Mouse (Mus musculus) liver, embryonic 16.5 days (tissue): ENCODE data around the gene Tmem127. TPM values are rescaled to one million over a fixed set of nuclear protein-coding genes. Genes with fewer than 3 reads are reported as not detected.
"Not testable (repeated sequence)": the region's sequence is repeated elsewhere in the genome, so short reads cannot be mapped to it uniquely, and the experiment has no call there.

Source experiments
- ATAC-seq: fragments of 200-750 bp; cut with Nextera tagmentation; 2 replicates; pipeline ENCODE4 v1.8.0; 2017; ENCODE audit warnings: low read depth, mild to moderate bottlenecking, moderate number of reproducible peaks, moderate library complexity
- H3K27ac ChIP-seq: fragments of 300-500 bp; sonication (generic); 2 replicates; pipeline ENCODE4 v1.5.1; 2014; ENCODE audit warnings: mild to moderate bottlenecking, low read length
- H3K27me3 ChIP-seq: fragments of 300-500 bp; sonication (generic); 2 replicates; pipeline ENCODE4 v1.6.1; 2014; ENCODE audit warnings: low read depth, low read length, mixed read lengths; ENCODE audit not compliant: control insufficient read depth, insufficient read depth
- H3K36me3 ChIP-seq: fragments of 300-500 bp; sonication (generic); 2 replicates; pipeline ENCODE4 v1.6.1; 2014; ENCODE audit warnings: mild to moderate bottlenecking; ENCODE audit not compliant: control insufficient read depth, insufficient read depth
- H3K4me1 ChIP-seq: fragments of 300-500 bp; sonication (generic); 2 replicates; pipeline ENCODE4 v1.6.1; 2014; ENCODE audit warnings: low read depth, low read length, mixed read lengths; ENCODE audit not compliant: control insufficient read depth
- H3K4me2 ChIP-seq: fragments of 300-500 bp; sonication (generic); 2 replicates; pipeline ENCODE4 v1.6.1; 2014; ENCODE audit warnings: low read depth, low read length, mixed read lengths
- H3K4me3 ChIP-seq: fragments of 300-500 bp; sonication (generic); 2 replicates; pipeline ENCODE4 v1.5.1; 2014; ENCODE audit warnings: low read depth, mild to moderate bottlenecking, low read length
- H3K9ac ChIP-seq: fragments of 300-500 bp; sonication (generic); 2 replicates; pipeline ENCODE4 v1.6.1; 2014; ENCODE audit warnings: low read depth, low read length
- H3K9me3 ChIP-seq: fragments of 300-500 bp; sonication (generic); replicated peaks from 2 replicates; pipeline ENCODE4 v1.6.1; 2016; ENCODE audit warnings: low read length; ENCODE audit not compliant: control insufficient read depth
- WGBS: fragments of 180-500 bp; shearing (Covaris S2); extraction: QIAGEN DNeasy Blood & Tissue Kit; methylation state at CpG from one replicate; pipeline ENCODE4 v1.1.7; 2014; ENCODE audit not compliant: insufficient replicate concordance; 5-methylcytosine and 5-hydroxymethylcytosine counted together
- polyA plus RNA-seq: library from polyadenylated mRNA; unstranded; fragments of >200 nt; fragmentation: Nextera tagmentation; extraction: Ambion mirVana; gene quantifications from 2 replicates; pipeline ENCODE4 v1.2.1, GENCODE M21; 2015

Tmem127 gene
- polyA plus RNA-seq, 1 experiment from 2014 or later = 10.7 TPM

DNA sequence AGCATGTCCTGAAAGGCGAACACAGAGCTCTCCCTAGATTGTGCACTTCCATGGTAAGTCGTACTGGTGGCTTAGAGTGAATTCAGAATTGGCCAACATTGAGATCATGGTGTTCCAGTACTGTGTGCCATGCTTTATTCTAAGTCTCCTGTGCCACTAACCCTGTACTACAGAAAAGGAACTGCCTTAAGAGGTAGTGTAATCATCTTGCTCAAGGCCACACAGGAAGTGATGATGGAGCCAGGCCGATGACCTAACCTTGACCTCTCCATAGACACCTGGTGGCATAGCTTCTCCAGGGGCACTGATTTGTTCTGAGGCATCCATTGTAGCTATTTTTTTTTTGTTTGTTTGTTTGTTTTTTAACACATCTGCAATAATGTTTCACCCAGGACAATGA, 54.2 kb downstream of the Tmem127 start:
- Histone ChIP-seq H3K36me3 (peaks cover 33% of the 10 kb centered on the region), H3K4me2 (no peak overlapping the region), H3K27me3 (no peaks in the 10 kb centered on the region), H3K4me3 (no peak overlapping the region), H3K27ac (no peak overlapping the region), H3K9ac (no peak overlapping the region), H3K4me1 (no peaks in the 10 kb centered on the region), H3K9me3 (no peaks in the 10 kb centered on the region)
- 87% methylated on average over 3 of the region's 3 CpGs for WGBS
- no peak for ATAC-seq

DNA sequence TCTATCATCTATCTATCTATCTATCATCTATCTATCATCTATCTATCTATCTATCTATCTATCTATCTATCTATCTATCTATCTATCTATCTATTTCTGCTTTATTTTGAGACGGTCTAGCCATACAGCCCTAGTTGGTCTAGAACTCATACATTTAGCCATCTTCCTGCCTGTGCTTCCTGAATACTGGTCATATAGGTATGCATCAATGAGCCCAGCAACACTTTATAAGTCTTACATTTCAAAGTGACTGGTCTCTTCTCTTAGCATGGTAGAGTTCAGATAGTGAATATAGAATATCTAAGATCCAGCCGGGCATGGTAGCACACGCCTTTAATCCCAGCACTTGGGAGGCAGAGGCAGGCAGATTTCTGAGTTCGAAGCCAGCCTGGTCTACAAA, 56.5 kb downstream of the Tmem127 start:
- not testable (repeated sequence) for H3K9ac ChIP-seq, ATAC-seq, H3K4me3 ChIP-seq, H3K27ac ChIP-seq, H3K27me3 ChIP-seq, H3K4me1 ChIP-seq, H3K9me3 ChIP-seq, H3K4me2 ChIP-seq
- WGBS = 71% methylated on average over 4 of the region's 4 CpGs
- peaks cover 11% of the 10 kb centered on the region for H3K36me3 ChIP-seq

DNA sequence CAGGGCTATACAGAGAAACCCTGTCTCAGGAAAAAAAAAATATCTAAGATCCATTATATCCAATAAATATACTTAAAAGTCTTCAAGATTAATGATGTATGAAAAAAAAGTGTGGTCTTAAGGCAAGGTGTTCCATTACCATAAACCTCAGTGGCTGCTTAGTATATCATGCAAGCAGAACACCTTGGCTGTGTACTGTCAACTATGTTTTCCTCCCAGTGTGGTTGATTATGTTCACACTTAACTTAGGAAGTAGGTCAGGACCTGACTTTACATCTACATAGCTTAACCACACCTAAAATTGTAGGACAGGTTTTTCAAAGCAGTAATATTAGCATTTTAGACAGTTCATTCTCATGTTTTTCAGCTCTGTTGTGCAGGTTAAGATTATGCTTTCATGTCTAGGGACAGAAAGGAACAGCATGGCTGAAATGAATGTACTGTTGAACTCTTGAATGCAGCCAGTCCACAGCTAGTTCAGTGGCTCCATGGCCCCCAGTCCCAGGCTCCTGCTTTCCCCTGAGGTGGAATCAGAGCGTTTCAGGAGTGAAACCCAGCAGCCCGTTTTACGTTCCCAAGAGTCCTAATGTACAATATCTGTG, 57.0 kb downstream of the Tmem127 start:
- H3K4me2 ChIP-seq = no peak overlapping the region

DNA sequence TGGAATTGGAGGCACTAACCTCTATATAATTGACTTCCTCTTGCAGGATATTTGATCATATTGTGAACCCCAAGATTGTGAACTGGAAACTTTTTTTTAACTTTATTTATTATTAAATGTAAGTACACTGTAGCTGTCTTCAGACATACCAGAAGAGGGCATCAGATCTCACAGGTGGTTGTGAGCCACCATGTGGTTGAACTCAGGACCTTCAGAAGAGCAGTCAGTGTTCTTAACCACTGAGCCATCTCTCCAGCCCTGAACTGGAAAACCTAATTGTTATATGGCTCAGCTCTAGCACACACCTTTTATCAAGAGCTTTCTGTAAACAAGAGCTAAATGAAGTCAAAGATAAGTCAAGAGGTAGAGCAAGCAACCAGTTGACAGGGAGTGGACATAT, 58.4 kb downstream of the Tmem127 start:
- ATAC-seq = no peak
- Histone ChIP-seq H3K36me3 (no peaks in the 10 kb centered on the region), H3K9ac (no peak overlapping the region), H3K27me3 (no peaks in the 10 kb centered on the region), H3K4me1 (no peaks in the 10 kb centered on the region), H3K27ac (no peak overlapping the region), H3K9me3 (no peaks in the 10 kb centered on the region), H3K4me3 (no peak overlapping the region), H3K4me2 (no peak overlapping the region)

More for the DNA sequence above, 57.0 kb downstream of the Tmem127 start:
- Histone ChIP-seq H3K27ac (no peak overlapping the region), H3K27me3 (no peaks in the 10 kb centered on the region), H3K4me1 (no peaks in the 10 kb centered on the region), H3K4me3 (no peak overlapping the region), H3K9ac (no peak overlapping the region), H3K9me3 (no peaks in the 10 kb centered on the region), H3K36me3 (peaks cover 11% of the 10 kb centered on the region)
- WGBS = 72% methylated on average over 3 of the region's 3 CpGs
- ATAC-seq = no peak

DNA sequence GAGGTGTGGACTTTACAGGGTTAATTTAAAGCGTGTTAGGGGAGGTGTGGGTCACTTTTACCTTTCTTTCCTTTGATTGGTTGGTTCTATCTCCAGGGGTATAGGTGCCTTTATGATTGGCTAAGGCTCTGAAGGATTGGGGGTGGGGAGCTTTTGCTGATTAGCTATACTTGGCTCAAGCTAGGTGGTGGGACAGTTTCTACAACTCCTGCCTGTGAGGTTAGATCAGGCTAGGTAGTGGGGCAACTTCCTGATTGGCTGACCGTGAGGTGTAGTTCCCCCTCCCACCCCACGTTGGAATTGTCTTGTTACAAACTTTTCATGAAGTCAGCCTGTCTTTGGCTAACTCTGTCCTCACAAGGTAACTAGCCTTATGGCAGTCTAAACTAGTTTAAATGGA, 59.5 kb downstream of the Tmem127 start:
- no peak overlapping the region for H3K4me2 ChIP-seq
- ATAC-seq = no peak
- H3K27me3 ChIP-seq = no peaks in the 10 kb centered on the region
- H3K36me3 ChIP-seq = no peaks in the 10 kb centered on the region
- H3K9ac ChIP-seq = no peak overlapping the region
- WGBS = 16% methylated on average over 3 of the region's 3 CpGs
- H3K9me3 ChIP-seq = no peaks in the 10 kb centered on the region
- H3K27ac ChIP-seq = no peak overlapping the region
- H3K4me3 ChIP-seq = no peak overlapping the region
- H3K4me1 ChIP-seq = no peaks in the 10 kb centered on the region

DNA sequence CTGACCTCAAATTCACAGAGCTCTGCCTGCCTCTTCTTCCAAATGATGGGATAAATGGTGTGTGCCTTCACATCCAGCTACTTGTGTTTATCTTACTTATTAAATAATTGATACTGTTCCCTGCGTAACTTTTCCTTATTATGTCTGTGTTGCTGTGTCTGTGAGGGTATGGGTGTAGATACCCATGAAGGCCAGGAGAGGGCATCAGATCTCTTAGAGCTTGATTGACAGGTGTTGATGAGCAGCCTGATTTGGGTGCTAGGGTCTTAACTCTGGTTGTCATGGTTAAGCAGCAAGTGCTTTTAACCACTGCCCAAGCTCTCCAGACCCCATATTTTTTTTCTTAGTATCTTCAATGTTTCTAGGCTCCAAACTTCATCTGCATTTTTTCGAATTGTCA, 61.0 kb downstream of the Tmem127 start:
- H3K9me3 ChIP-seq = no peaks in the 10 kb centered on the region
- H3K4me3 ChIP-seq = no peak overlapping the region
- H3K9ac ChIP-seq = no peak overlapping the region
- 71% methylated on average over 2 of the region's 2 CpGs for WGBS
- H3K27me3 ChIP-seq = no peaks in the 10 kb centered on the region
- no peak for ATAC-seq
- H3K27ac ChIP-seq = no peak overlapping the region
- H3K36me3 ChIP-seq = no peaks in the 10 kb centered on the region
- H3K4me1 ChIP-seq = no peaks in the 10 kb centered on the region
- H3K4me2 ChIP-seq = no peak overlapping the region

DNA sequence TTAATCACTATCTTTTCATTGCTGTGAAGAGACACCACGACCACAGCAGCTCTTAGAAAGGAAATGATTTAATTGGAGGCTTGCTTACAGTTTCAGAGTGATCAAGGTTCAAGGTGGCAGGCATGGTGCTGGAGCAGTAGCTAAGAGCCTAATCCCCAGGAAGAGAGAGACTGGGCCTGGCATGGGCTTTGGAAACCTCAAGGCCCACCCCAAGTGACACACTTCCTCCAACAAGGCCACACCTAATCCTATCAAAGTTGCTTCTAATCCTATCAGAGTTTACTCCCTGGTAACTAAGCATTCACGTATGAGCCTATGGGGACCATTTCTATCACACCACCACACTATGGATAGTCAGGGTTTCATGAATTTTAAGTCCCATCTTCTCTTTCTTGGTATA, 62.5 kb downstream of the Tmem127 start:
- ATAC-seq = no peak
- Histone ChIP-seq H3K4me3 (no peak overlapping the region), H3K4me1 (no peaks in the 10 kb centered on the region), H3K27ac (no peak overlapping the region), H3K9ac (no peak overlapping the region), H3K4me2 (no peak overlapping the region), H3K27me3 (no peaks in the 10 kb centered on the region), H3K36me3 (no peaks in the 10 kb centered on the region), H3K9me3 (no peaks in the 10 kb centered on the region)
- WGBS = 16% methylated on average over 2 of the region's 2 CpGs

DNA sequence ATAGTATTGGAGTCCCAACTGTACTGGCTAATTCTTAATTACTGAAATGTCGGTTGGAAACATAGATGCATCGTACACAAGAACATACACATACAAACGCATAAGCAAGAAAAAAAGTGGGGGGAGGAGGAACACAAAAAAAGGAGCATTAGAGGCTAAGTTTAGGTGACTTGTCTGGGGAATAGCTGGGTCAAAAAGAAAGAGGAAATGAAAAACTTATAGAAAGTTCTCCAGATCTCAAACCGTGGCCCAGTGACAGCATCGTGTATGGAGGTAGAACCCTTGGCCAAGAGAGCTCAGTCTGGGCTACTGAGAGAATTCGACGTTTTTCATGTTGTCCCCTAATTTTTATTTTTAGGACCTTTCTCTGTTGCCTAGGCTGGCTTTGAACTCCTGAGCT, 63.0 kb downstream of the Tmem127 start:
- Histone ChIP-seq H3K4me3 (no peak overlapping the region), H3K9ac (no peak overlapping the region), H3K27me3 (no peaks in the 10 kb centered on the region), H3K4me2 (no peak overlapping the region), H3K4me1 (no peaks in the 10 kb centered on the region), H3K9me3 (no peaks in the 10 kb centered on the region), H3K27ac (no peak overlapping the region), H3K36me3 (no peaks in the 10 kb centered on the region)
- WGBS = 60% methylated on average over 7 of the region's 7 CpGs
- ATAC-seq = no peak
